Mouse (Mus musculus) heart, postnatal 0 days (tissue): ENCODE measurements at regions not wholly inside any gene's neighbourhood (a gene's known extent, or its start where the extent isn't known, plus 50 kb on each side); places are given as distances from the start of the nearest gene placed in this dataset.
"Not testable (repeated sequence)": the region's sequence is repeated elsewhere in the genome, so short reads cannot be mapped to it uniquely, and the experiment has no call there.

Experiments used
- CTCF ChIP-seq: IDR thresholded peaks from 2 replicates; pipeline ENCODE4 v1.5.1; 2016; ENCODE audit warnings: antibody characterized with exemption, control low read depth, low read depth
- EP300 ChIP-seq: IDR thresholded peaks from 2 replicates; pipeline ENCODE4 v1.6.1; 2016; ENCODE audit warnings: antibody characterized with exemption, low read depth

- not testable (repeated sequence) for TF ChIP-seq CTCF, EP300
Measured at GRCm38 (mm10) chrX:82282376-82282775, 666.3 kb upstream of the Dmd start.
